Mouse (Mus musculus): ENCODE results near the gene Dscam. TPM values are rescaled to one million over a fixed set of nuclear protein-coding genes. Genes with fewer than 3 reads are reported as not detected.

Dscam gene
- polyA plus RNA-seq, 1 experiment from 2014 or later: 11.1 TPM

GRCm38 (mm10) chr16:96617772-96618171 is 552.8 kb downstream of the Dscam start:
- H3K4me2 ChIP-seq (replicated peaks): no peak overlapping the region
- H3K4me1 ChIP-seq (replicated peaks): 0 out of 2 replicates have a peak, but pooled peaks cover 6% of the 10 kb centered on the region
- no peak for ATAC-seq
- no peak overlapping the region for H3K9ac ChIP-seq (replicated peaks)
- no peaks in the 10 kb centered on the region for H3K9me3 ChIP-seq
- peaks cover 28% of the 10 kb centered on the region for H3K36me3 ChIP-seq
- no peaks in the 10 kb centered on the region for H3K27me3 ChIP-seq
- H3K27ac ChIP-seq: no peak overlapping the region
- WGBS: 79% methylated on average over 4 of the region's 4 CpGs
- H3K4me3 ChIP-seq (replicated peaks): no peak overlapping the region

- no peak for ATAC-seq
- Histone ChIP-seq H3K36me3 (peaks cover 18% of the 10 kb centered on the region; the same call in 1 of the 2 replicates), H3K4me1 (replicated peaks) (peaks cover 16% of the 10 kb centered on the region), H3K27me3 (no peaks in the 10 kb centered on the region), H3K4me2 (replicated peaks) (no peak overlapping the region), H3K4me3 (replicated peaks) (no peak overlapping the region), H3K9me3 (no peaks in the 10 kb centered on the region), H3K27ac (no peak overlapping the region), H3K9ac (replicated peaks) (no peak overlapping the region)
- WGBS: 47% methylated on average over 4 of the region's 4 CpGs
These were observed 557.3 kb downstream of the Dscam start for GRCm38 (mm10) chr16:96613275-96613674.

DNA sequence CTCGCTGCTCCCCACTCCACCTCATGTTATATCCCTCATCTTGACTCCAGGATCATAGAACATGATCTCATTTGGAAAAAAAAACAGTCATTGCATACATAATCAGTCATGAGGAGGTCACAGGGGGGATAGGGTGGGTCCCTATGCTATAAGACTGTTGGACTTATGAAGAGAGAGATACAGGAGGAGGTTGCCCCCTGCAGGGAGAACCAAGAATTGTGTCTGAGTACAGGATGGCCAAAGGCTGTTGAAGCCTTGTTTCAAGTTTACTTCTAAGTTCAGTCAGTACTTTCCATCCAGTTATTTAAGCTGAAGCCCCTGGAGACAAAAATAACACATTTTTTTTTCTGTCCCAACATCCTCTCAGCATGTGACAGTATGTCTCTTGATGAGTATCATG is 559.7 kb downstream of the Dscam start:
- H3K36me3 ChIP-seq: peaks cover 27% of the 10 kb centered on the region
- peaks cover 10% of the 10 kb centered on the region for H3K4me1 ChIP-seq (replicated peaks)
- no peak overlapping the region for H3K9ac ChIP-seq (replicated peaks)
- no peak overlapping the region for H3K4me3 ChIP-seq (replicated peaks)
- WGBS: 90% methylated on average over 1 of the region's 1 CpGs
- no peaks in the 10 kb centered on the region for H3K27me3 ChIP-seq
- H3K4me2 ChIP-seq (replicated peaks): no peak overlapping the region
- no peak overlapping the region for H3K27ac ChIP-seq
- no peak for ATAC-seq
- H3K9me3 ChIP-seq: no peaks in the 10 kb centered on the region

- 80% methylated on average over 2 of the region's 2 CpGs for WGBS
- Histone ChIP-seq H3K9ac (replicated peaks) (no peak overlapping the region), H3K27me3 (no peaks in the 10 kb centered on the region), H3K4me2 (replicated peaks) (no peak overlapping the region), H3K4me1 (replicated peaks) (no peaks in the 10 kb centered on the region), H3K4me3 (replicated peaks) (no peak overlapping the region), H3K36me3 (peaks cover 2% of the 10 kb centered on the region; the same call in 1 of the 2 replicates), H3K27ac (no peak overlapping the region), H3K9me3 (no peaks in the 10 kb centered on the region)
- no peak for ATAC-seq
These were observed 568.3 kb downstream of the Dscam start for GRCm38 (mm10) chr16:96602206-96602605.

DNA sequence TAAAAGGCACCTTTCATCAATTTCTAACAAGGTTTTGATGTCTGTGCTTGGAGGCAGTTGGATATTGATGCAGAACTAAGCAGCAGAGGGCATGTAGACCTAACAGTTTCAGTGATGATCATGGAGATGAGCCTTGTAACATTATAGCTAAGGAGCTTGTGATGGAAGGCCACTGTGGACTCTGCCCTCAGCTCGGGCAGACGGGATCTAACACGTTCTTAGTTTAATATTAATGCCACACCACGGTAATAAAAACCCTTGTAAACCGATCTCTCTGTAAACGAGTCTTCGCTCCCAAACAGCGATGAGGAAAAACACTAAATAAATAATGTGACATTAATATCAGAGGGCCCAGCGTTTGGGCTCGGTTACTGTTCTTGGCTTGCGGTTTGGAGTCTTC is 569.8 kb downstream of the Dscam start:
- H3K9me3 ChIP-seq: no peaks in the 10 kb centered on the region
- no peak overlapping the region for H3K9ac ChIP-seq (replicated peaks)
- ATAC-seq: no peak
- 92% methylated on average over 11 of the region's 11 CpGs for WGBS
- no peaks in the 10 kb centered on the region for H3K27me3 ChIP-seq
- no peak overlapping the region for H3K4me2 ChIP-seq (replicated peaks)
- no peak overlapping the region for H3K4me3 ChIP-seq (replicated peaks)
- H3K36me3 ChIP-seq: no peaks in the 10 kb centered on the region; the same call in 1 of the 2 replicates
- no peak overlapping the region for H3K27ac ChIP-seq
- no peaks in the 10 kb centered on the region for H3K4me1 ChIP-seq (replicated peaks)

- H3K4me1 ChIP-seq (replicated peaks): no peaks in the 10 kb centered on the region
- no peaks in the 10 kb centered on the region for H3K27me3 ChIP-seq
- H3K27ac ChIP-seq: no peak overlapping the region
- H3K36me3 ChIP-seq: no peaks in the 10 kb centered on the region; the same call in 1 of the 2 replicates
- no peak overlapping the region for H3K9ac ChIP-seq (replicated peaks)
- no peaks in the 10 kb centered on the region for H3K9me3 ChIP-seq
- H3K4me2 ChIP-seq (replicated peaks): no peak overlapping the region
- 96% methylated on average over 3 of the region's 3 CpGs for WGBS
- no peak overlapping the region for H3K4me3 ChIP-seq (replicated peaks)
- no peak for ATAC-seq
These were observed 571.0 kb downstream of the Dscam start for GRCm38 (mm10) chr16:96599401-96600060.

DNA sequence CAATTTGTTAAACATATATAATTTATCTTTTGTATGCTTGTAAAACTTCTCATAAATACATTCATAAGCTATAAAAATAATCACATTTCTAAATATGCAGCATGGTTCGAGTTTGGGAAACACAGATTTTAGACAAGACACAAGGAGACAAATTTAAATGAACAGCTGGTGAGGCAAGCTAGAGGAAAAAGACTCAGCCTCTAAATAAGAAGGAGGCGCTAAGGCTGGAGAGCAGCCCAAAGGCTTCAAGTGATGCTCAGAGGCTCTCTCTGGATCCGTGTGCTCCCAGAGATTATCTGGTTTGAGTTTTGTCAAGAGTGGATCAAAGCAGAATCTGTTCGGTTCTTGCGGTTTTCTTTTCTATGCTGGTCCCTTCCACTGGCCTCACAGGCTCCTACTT is 594.7 kb downstream of the Dscam start:
- Histone ChIP-seq H3K4me2 (replicated peaks) (no peak overlapping the region), H3K4me1 (replicated peaks) (no peaks in the 10 kb centered on the region), H3K27ac (no peak overlapping the region), H3K36me3 (no peaks in the 10 kb centered on the region), H3K9me3 (no peaks in the 10 kb centered on the region), H3K9ac (replicated peaks) (no peak overlapping the region), H3K27me3 (no peaks in the 10 kb centered on the region), H3K4me3 (replicated peaks) (no peak overlapping the region)
- ATAC-seq: no peak
- 88% methylated on average over 5 of the region's 5 CpGs for WGBS

DNA sequence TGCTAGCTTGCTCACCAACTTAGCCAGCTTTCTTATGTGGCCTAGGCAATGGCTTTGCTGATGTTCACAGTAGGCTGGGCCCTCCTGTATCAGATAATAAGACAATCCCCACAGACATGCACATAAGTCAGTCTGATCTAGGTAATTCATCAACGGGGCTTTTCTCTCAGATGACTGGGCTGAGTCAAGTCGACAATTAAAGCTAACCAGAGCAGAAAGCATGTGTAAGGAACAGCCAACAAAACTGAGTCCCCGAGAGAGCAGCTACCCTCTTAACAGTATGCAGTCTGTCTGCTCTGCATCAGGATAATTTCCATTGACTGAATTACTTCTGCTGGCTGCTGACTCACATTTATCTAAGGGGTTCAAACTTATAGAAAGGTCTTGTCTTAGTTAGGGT is 603.1 kb downstream of the Dscam start:
- no peaks in the 10 kb centered on the region for H3K27me3 ChIP-seq
- peaks cover 7% of the 10 kb centered on the region for H3K4me1 ChIP-seq (replicated peaks)
- H3K4me3 ChIP-seq (replicated peaks): no peak overlapping the region
- H3K9me3 ChIP-seq: no peaks in the 10 kb centered on the region
- WGBS: 57% methylated on average over 3 of the region's 3 CpGs
- no peak overlapping the region for H3K9ac ChIP-seq (replicated peaks)
- no peak for ATAC-seq
- H3K36me3 ChIP-seq: no peaks in the 10 kb centered on the region
- no peak overlapping the region for H3K4me2 ChIP-seq (replicated peaks)
- no peak overlapping the region for H3K27ac ChIP-seq

DNA sequence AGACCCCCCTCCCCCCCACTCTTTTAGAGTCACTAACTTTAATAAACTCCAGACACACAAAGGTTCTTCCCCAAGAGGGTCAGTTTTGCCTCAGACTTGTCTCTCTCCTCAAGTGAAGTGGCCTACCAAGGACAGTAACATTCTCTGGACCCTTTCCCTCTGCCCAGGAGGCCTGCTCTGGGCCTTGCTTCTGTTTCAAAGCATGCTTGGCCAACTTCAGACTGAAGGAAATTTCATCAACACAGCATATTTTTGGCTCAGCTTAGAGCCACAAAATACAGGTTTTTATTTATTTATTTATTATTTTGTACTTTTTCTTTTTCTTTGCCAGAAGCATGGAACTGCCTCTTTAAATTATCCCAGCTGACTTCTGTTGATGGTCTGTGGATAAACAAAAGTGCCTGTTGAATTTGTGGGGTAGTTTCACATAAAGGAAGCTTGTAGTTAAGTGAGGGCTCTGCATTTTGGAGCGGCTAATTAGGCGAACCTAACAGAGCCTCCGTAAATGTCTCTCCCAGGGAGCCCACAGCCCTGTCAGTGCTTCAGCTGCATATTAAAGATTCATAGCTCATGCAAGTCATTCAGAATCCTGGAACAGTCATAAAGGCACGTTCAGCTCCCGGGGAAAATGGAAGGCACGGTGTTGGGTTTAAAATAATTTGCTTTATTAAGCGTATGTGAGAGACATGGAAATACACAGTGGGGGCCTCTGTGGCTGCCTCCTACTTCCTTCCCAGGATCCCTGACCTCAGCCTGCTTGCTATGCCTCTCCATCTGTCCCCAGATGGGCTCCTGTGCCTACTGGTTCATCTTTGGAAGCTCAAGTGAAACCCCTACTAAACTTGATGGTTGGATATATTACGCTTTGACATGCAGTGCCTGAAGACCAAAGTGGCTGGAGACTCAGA is 606.9 kb downstream of the Dscam start:
- Histone ChIP-seq H3K9ac (replicated peaks) (no peak overlapping the region), H3K4me2 (replicated peaks) (no peak overlapping the region), H3K36me3 (no peaks in the 10 kb centered on the region), H3K4me1 (replicated peaks) (peaks cover 10% of the 10 kb centered on the region), H3K27me3 (no peaks in the 10 kb centered on the region), H3K4me3 (replicated peaks) (no peak overlapping the region), H3K9me3 (no peaks in the 10 kb centered on the region), H3K27ac (peak overlapping the region; percentile 73)
- WGBS: 45% methylated on average over 8 of the region's 8 CpGs
- ATAC-seq: peak; percentile 71; the same call in 1 of the 2 replicates

GRCm38 (mm10) chr16:96559796-96560195 is 610.8 kb downstream of the Dscam start:
- H3K4me3 ChIP-seq (replicated peaks): no peak overlapping the region
- no peak for ATAC-seq
- H3K36me3 ChIP-seq: no peaks in the 10 kb centered on the region
- H3K9me3 ChIP-seq: no peaks in the 10 kb centered on the region
- no peak overlapping the region for H3K27ac ChIP-seq
- no peak overlapping the region for H3K4me2 ChIP-seq (replicated peaks)
- H3K9ac ChIP-seq (replicated peaks): no peak overlapping the region
- H3K4me1 ChIP-seq (replicated peaks): peaks cover 10% of the 10 kb centered on the region
- no peaks in the 10 kb centered on the region for H3K27me3 ChIP-seq

- Histone ChIP-seq H3K36me3 (no peaks in the 10 kb centered on the region), H3K4me1 (replicated peaks) (0 out of 2 replicates have a peak, but pooled peaks cover 3% of the 10 kb centered on the region), H3K4me3 (replicated peaks) (no peak overlapping the region), H3K9ac (replicated peaks) (no peak overlapping the region), H3K27me3 (no peaks in the 10 kb centered on the region), H3K4me2 (replicated peaks) (no peak overlapping the region), H3K27ac (no peak overlapping the region), H3K9me3 (no peaks in the 10 kb centered on the region)
- 92% methylated on average over 1 of the region's 1 CpGs for WGBS
- ATAC-seq: no peak
These were observed 612.2 kb downstream of the Dscam start for GRCm38 (mm10) chr16:96558341-96558740.

DNA sequence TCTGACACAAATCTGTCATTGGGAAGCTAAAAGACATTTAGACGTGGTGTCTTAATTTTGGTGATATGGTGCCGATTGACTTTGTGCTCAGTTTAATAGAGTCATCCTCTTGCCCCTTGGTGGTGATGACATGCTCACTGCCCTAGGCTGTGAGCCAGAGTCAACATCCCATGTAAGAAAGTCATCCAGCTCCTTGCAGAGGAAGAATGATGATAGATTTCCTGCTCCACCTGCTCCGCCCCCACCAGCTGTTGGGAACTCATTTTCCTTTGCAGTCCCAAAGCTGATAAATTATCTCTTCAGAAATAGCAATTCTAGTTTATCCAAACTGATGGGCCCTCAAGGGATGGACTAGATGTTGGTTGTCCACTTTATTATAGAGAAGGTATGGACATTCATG is 613.9 kb downstream of the Dscam start:
- Histone ChIP-seq H3K9ac (replicated peaks) (no peak overlapping the region), H3K27ac (no peak overlapping the region), H3K4me2 (replicated peaks) (no peak overlapping the region), H3K4me3 (replicated peaks) (no peak overlapping the region), H3K9me3 (no peaks in the 10 kb centered on the region), H3K27me3 (no peaks in the 10 kb centered on the region), H3K4me1 (replicated peaks) (no peaks in the 10 kb centered on the region), H3K36me3 (no peaks in the 10 kb centered on the region)
- ATAC-seq: no peak
- WGBS: 77% methylated on average over 3 of the region's 3 CpGs
